Mouse (Mus musculus): ENCODE data around the gene Tac2. TPM values are rescaled to one million over a fixed set of nuclear protein-coding genes. Genes with fewer than 3 reads are reported as not detected.
"Not testable (repeated sequence)": the region's sequence is repeated elsewhere in the genome, so short reads cannot be mapped to it uniquely, and the experiment has no call there.

The Tac2 gene
- polyA plus RNA-seq, 1 experiment from 2014 or later = not detected

GRCm38 (mm10) chr10:127745886-127746285 lies 21.6 kb downstream of the Tac2 start:
- no peak overlapping the region for H3K9ac ChIP-seq (replicated peaks)
- 80% methylated on average over 5 of the region's 5 CpGs for WGBS
- no peak overlapping the region for H3K4me3 ChIP-seq (replicated peaks)
- ATAC-seq = no peak
- H3K36me3 ChIP-seq = peaks cover 77% of the 10 kb centered on the region
- H3K27me3 ChIP-seq = no peaks in the 10 kb centered on the region
- H3K4me1 ChIP-seq (replicated peaks) = peaks cover 15% of the 10 kb centered on the region
- no peak overlapping the region for H3K4me2 ChIP-seq (replicated peaks)
- no peak overlapping the region for H3K27ac ChIP-seq
- no peaks in the 10 kb centered on the region for H3K9me3 ChIP-seq

DNA sequence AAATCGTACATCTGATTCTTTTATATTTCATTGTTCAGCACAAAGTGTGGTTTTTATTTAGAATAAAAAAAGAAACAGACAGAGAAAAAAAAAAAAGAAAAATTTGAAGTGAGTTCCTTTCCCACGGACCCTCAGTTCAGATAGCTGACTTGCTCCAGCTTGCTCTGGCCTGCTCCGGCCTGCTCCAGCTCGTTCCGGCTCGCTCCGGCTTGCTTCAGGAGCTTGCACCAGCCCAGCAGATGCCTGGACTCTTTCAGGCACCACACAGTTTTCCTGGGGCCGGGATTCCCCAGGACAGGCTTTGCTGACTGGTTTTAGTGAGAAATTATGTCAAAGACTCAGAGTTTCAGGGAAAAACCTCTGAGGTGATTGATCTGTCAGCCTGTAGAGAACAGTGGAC lies 23.0 kb downstream of the Tac2 start:
- no peak overlapping the region for H3K27ac ChIP-seq
- ATAC-seq = no peak
- peaks cover 12% of the 10 kb centered on the region for H3K4me1 ChIP-seq (replicated peaks)
- no peak overlapping the region for H3K4me2 ChIP-seq (replicated peaks)
- H3K9me3 ChIP-seq = no peaks in the 10 kb centered on the region
- no peak overlapping the region for H3K9ac ChIP-seq (replicated peaks)
- peaks cover 67% of the 10 kb centered on the region for H3K36me3 ChIP-seq
- WGBS = 95% methylated on average over 8 of the region's 8 CpGs
- H3K27me3 ChIP-seq = no peaks in the 10 kb centered on the region
- H3K4me3 ChIP-seq (replicated peaks) = no peak overlapping the region

GRCm38 (mm10) chr10:127748847-127749612 lies 24.8 kb downstream of the Tac2 start:
- Histone ChIP-seq H3K36me3 (peaks cover 49% of the 10 kb centered on the region), H3K9ac (replicated peaks) (no peak overlapping the region), H3K4me1 (replicated peaks) (peaks cover 12% of the 10 kb centered on the region), H3K9me3 (no peaks in the 10 kb centered on the region), H3K27ac (no peak overlapping the region), H3K4me3 (replicated peaks) (no peak overlapping the region), H3K4me2 (replicated peaks) (no peak overlapping the region), H3K27me3 (no peaks in the 10 kb centered on the region)
- ATAC-seq = no peak
- 19% methylated on average over 8 of the region's 8 CpGs for WGBS

GRCm38 (mm10) chr10:127750136-127750777 lies 26.0 kb downstream of the Tac2 start:
- Histone ChIP-seq H3K4me3 (replicated peaks) (peak overlapping the region; percentile 26), H3K27ac (no peak overlapping the region), H3K4me2 (replicated peaks) (peak overlapping the region; percentile 41), H3K9ac (replicated peaks) (0 out of 2 replicates have a peak overlapping the region, but pooled peaks have one; percentile 41), H3K4me1 (replicated peaks) (peaks cover 12% of the 10 kb centered on the region), H3K27me3 (no peaks in the 10 kb centered on the region), H3K36me3 (peaks cover 37% of the 10 kb centered on the region), H3K9me3 (no peaks in the 10 kb centered on the region)
- 50% methylated on average over 24 of the region's 24 CpGs for WGBS
- ATAC-seq = no peak

DNA sequence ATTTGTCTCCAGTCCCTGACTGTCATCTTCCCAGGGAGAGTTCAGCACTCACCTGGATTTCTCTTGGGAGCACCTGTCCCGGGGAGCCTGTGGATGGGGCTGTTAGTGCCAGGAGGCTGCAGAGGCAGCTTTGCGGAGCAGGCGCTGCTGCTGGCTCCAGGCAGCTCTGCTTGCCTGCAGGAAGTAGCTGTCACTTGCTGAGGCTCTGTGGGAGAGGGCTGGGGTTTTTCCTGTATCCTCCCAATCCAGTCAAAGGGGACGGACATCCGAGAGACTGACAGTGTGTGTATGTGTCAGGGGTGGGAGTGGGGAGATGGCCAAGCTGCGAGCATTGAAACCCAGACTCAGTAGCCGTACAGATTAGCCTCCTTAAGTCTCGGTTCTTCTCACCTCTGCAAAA lies 27.3 kb downstream of the Tac2 start, which contains the start of gene Gpr182:
Gpr182 (minus strand) TSS at position 185 of the 400 bp plus-strand sequence.
- H3K27ac ChIP-seq = no peak within 1 kb of the TSS
- 0 out of 2 replicates have a peak within 1 kb of the TSS, but pooled peaks have one; percentile 12 for H3K9ac ChIP-seq (replicated peaks)
- H3K36me3 ChIP-seq = peaks cover 26% of the 10 kb centered on the region
- H3K9me3 ChIP-seq = no peaks in the 10 kb centered on the region
- H3K4me2 ChIP-seq (replicated peaks) = no peak within 1 kb of the TSS
- ATAC-seq = no peak
- no peaks in the 10 kb centered on the region for H3K27me3 ChIP-seq
- 63% methylated on average over 8 of the region's 8 CpGs for WGBS
- H3K4me1 ChIP-seq (replicated peaks) = peaks cover 12% of the 10 kb centered on the region
- no peak within 1 kb of the TSS for H3K4me3 ChIP-seq (replicated peaks)

DNA sequence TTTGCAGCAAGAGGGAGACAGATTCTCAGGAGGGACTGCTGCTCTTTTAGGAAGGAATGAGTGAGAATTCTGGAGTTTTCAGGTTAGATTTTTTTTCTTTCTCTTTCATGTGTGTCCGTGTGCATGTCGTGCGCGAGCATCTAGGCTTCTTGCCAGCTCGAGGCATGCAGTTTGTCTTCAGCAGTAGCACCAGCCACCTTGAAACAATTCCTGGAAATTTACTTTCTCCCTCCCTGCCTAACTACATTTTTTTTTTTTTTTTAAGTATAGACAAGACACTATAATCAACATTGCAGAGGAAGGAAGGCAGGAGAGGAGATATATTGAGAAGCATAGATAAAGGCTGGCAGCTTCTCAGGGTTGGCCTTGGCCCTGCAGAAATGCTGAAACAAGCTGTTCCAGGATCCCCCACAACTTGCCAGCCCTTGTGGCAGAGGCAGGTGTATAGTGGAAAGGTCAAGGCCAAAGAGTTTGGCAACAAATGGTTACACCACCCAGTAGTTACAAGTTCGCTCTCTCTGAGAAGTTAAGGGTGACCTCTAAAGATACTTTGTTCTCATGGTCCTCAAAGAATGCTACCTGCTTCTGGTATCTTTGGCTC lies 30.4 kb downstream of the Tac2 start:
- WGBS = 88% methylated on average over 6 of the region's 6 CpGs
- Histone ChIP-seq H3K4me2 (replicated peaks) (no peak overlapping the region), H3K4me3 (replicated peaks) (no peak overlapping the region), H3K9ac (replicated peaks) (no peak overlapping the region), H3K36me3 (no peaks in the 10 kb centered on the region), H3K4me1 (replicated peaks) (peaks cover 4% of the 10 kb centered on the region; the same call in 1 of the 2 replicates), H3K9me3 (no peaks in the 10 kb centered on the region), H3K27ac (no peak overlapping the region), H3K27me3 (no peaks in the 10 kb centered on the region)
- no peak for ATAC-seq

DNA sequence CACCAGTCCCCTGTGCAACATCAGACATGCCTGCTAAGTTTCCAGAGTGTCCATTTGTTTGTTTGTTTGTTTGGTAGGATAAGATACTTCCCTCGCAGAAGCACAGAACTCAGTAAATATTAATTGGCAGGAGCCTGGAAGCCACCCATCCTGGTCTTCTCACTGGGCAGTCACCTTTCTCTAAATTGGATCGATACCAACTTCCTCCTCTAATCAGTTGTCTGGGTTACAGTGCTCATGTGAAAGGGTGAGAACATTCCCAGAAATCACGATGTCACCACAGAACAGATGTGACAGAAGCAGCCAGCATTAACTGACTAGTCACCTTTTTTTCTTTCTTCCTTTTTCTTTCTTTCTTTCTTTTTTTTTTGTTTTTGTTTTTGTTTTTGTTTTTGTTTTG lies 31.0 kb downstream of the Tac2 start:
- H3K4me2 ChIP-seq (replicated peaks) = no peak overlapping the region
- ATAC-seq = no peak
- no peaks in the 10 kb centered on the region for H3K4me1 ChIP-seq (replicated peaks)
- WGBS = 85% methylated on average over 3 of the region's 3 CpGs
- H3K9me3 ChIP-seq = no peaks in the 10 kb centered on the region
- no peaks in the 10 kb centered on the region for H3K36me3 ChIP-seq
- H3K27me3 ChIP-seq = no peaks in the 10 kb centered on the region
- no peak overlapping the region for H3K9ac ChIP-seq (replicated peaks)
- no peak overlapping the region for H3K4me3 ChIP-seq (replicated peaks)
- no peak overlapping the region for H3K27ac ChIP-seq

DNA sequence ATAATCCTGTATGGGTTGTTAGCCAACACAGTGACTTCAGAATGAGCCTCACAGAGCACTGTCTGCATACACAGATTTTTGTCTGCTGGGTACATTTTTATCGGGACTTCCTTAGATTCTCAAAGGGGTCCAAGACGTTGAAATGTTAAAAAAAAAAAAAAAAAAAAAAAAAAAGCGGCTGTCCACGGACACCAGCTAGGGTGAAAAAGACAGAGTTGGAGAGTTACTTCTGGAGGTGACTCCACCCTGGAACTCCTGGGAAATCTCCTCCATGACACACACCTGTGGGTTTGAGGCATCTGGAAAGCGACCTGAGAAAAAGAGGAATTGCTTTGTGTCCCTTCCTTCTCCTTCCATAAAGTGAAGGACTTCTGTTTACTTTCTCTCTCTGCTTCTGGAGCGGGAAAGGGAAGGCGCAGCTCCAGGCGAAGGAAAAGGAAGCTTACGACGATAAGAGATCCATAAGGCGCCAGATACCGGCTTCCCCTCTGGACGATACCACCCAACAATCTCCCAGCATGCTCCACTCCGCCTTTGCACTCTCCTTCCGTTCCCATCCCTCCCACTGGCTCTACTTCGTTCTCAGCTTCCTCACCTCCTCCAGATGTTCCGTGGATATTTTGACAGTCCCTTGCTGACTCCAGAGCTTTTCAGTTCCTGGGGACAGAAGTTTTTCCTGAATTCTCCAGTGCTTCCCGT lies 31.6 kb downstream of the Tac2 start:
- no peak overlapping the region for H3K4me3 ChIP-seq (replicated peaks)

DNA sequence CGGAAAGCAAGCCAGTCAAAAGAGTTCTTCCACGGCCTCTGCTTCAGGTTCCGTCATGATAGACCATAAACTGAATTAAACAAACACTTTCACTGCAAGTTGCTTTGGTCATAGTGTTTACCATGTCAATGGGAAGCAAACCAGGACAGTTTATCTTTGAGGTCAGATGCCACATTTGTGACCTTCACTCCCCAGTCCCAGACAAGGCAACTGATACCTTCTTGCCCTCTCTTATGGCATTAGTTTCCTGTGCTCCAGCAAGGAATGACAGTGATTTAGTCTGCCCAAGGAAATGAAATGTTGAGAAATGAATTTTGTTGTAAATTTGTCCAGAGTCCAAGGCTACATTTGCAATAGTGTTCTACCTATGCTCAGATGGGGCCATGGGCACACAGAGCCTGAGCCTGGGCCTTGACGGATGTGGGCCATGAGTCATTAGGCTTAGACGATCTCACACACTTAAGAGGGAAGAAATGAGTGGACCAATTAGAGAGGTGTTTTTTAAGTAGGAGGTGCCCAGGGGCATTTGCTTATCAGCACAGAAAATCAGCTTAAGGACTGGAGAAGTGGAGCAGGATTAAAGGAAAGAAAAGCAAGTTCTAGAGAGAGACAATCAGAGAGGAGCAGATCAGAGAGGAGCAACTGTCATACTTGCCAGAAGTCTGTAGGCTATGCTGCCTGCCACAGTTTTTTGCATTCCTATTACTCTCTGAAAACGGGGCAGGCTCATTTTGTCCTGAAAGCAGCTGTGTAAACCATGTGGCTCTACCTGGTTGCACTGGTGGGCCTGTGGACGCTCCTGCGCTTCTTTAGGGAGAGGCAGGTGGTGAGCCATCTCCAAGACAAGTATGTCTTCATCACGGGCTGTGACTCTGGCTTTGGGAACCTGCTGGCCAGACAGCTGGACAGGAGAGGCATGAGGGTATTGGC lies 35.2 kb downstream of the Tac2 start, which contains the start of the genes Rdh1 and Rdh16f1:
Rdh1 (plus strand) TSS at position 541 of the 930 bp plus-strand sequence.
Rdh16f1 (plus strand) TSS at position 607 of the 930 bp plus-strand sequence.
- H3K4me2 ChIP-seq (replicated peaks) = no peak within 1 kb of the TSS

More for the DNA sequence above, 31.6 kb downstream of the Tac2 start:
- H3K36me3 ChIP-seq = no peaks in the 10 kb centered on the region
- no peak for ATAC-seq
- H3K27ac ChIP-seq = no peak overlapping the region
- H3K9ac ChIP-seq (replicated peaks) = no peak overlapping the region
- no peaks in the 10 kb centered on the region for H3K4me1 ChIP-seq (replicated peaks)
- WGBS = 47% methylated on average over 18 of the region's 18 CpGs
- no peaks in the 10 kb centered on the region for H3K27me3 ChIP-seq
- no peaks in the 10 kb centered on the region for H3K9me3 ChIP-seq
- peak overlapping the region; percentile 17 for H3K4me2 ChIP-seq (replicated peaks)

GRCm38 (mm10) chr10:127762926-127763325 lies 38.6 kb downstream of the Tac2 start:
- H3K9me3 ChIP-seq; H3K27ac ChIP-seq; H3K36me3 ChIP-seq; H3K4me1 ChIP-seq (replicated peaks); H3K27me3 ChIP-seq; ATAC-seq; H3K4me2 ChIP-seq (replicated peaks); H3K9ac ChIP-seq (replicated peaks); H3K4me3 ChIP-seq (replicated peaks): not testable (repeated sequence)
- WGBS = 86% methylated on average over 10 of the region's 10 CpGs

More for the DNA sequence above, 35.2 kb downstream of the Tac2 start, which contains the start of the genes Rdh1 and Rdh16f1:
- Histone ChIP-seq H3K4me1 (replicated peaks) (no peaks in the 10 kb centered on the region), H3K9me3 (no peaks in the 10 kb centered on the region), H3K27ac (no peak within 1 kb of the TSS), H3K27me3 (no peaks in the 10 kb centered on the region), H3K36me3 (no peaks in the 10 kb centered on the region), H3K9ac (replicated peaks) (no peak within 1 kb of the TSS), H3K4me3 (replicated peaks) (no peak within 1 kb of the TSS)
- no peak for ATAC-seq
- 75% methylated on average over 9 of the region's 9 CpGs for WGBS

All from midbrain, embryonic 13.5 days (tissue).